Mouse (Mus musculus): ENCODE results near the gene Ccm2l.

The Ccm2l gene

DNA sequence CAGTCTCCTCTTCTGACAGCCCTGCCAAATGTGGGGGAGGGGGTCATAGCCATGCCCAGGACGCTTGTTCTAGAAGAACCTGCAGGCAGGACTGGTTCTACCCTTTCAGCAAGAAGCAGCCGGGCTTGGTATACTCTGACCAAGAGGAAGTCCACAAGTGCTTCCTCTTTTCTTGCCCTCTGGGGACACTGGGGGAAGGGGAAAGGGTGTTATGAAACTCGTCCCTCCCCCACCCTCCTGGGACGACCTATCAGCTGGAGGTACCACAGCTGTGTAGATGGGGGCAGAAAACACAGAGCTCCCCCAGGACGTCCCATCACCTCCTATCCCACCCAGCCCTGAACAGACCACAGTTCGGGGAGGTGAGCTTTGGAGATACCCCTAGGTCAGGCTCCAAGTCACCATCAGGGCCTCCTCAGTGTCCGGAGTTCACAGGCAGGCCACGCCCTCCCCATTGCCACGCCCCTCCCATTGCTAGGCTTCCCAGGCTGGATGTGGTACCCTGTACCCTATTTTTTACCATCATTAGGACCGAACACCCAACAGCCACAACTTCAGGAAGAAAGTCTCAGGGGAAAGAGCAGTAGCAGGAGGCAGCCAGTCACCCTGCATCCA is 24.9 kb downstream of the Ccm2l start:
- no peak for DNase-seq (ENCODE audit: low spot score)

DNA sequence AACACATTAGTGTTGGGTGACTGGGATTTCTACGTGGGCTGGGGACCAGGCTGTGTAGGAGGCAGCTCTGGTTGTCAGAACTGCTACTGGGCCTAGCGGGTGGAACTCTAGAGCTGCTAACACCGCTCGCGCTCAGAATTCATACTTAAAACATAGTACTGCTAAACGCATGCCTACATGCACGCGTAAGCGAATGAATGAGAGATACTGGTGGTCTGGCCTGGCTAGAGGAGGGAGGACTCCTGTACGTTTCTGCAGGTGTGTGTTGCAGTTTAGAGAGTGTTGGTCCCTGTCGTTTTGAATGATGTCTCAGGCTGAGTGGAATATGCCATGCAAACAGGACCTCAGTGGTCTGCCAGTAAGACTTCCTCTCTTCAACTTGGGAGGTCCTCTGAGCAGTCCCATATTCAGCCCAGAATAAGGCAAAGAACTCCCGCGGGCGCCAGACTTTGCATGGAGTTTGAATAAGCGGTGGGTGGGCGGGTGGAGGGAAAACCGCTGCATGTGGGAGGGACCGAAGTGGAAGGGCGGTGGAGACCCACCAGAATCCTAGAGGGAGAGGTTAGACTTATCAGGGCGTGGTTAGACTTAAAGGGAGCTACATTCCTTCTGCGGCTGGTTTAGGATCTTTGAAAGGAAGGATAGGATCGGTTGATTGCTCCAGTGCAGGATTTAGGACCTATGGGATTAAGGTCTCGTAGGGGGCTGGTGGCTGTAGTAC is 41.5 kb downstream of the Ccm2l start:
- no peak for DNase-seq (ENCODE audit: low spot score)

DNA sequence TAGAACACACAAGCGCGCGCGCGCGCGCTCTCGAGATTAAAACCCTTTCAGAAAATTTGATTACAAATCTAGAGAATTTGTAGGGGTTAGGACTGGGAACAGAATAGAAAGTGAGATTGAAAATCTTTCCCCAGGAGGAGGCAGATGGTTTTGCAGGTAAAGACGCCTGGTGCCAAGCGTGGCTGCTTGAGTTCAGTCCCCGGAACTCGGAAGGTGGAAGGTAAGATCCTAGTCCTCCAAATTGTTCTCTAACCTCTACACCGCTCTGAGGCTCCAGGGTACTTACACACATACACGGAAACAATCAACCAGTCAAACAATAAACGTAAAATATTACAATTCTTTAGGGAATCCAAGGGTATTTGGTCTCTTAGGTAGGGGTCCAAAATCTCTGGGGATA is 42.0 kb downstream of the Ccm2l start:
- DNase-seq (ENCODE audit: low spot score): no peak

- no peak for DNase-seq (ENCODE audit: low spot score)
Measured at GRCm38 (mm10) chr2:153108313-153109264, 42.8 kb downstream of the Ccm2l start, which contains the start of gene Hck. TSS of gene Hck (plus strand) at chr2:153108468.

- no peak for DNase-seq (ENCODE audit: low spot score)
Measured at GRCm38 (mm10) chr2:153109596-153109995, 43.8 kb downstream of the Ccm2l start.

DNA sequence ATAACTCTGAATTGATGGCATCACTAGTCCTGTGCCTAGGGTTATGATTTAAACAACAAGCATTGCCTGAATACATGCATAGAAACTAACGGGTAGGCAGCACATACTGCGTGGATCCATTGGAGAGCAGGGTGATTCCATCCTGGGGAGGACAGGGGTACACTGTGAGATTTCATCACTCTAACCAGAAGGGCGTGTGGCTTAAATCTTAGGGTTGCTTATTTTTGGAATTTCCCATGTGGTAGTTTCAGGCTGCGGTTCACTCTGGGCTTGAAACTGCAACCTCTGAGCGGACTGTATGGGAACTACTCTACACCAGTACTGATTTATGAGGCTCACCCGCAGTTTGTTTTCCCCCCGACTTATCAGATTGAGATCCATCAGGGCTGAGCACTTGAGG is 45.5 kb downstream of the Ccm2l start:
- DNase-seq (ENCODE audit: low spot score): no peak

DNA sequence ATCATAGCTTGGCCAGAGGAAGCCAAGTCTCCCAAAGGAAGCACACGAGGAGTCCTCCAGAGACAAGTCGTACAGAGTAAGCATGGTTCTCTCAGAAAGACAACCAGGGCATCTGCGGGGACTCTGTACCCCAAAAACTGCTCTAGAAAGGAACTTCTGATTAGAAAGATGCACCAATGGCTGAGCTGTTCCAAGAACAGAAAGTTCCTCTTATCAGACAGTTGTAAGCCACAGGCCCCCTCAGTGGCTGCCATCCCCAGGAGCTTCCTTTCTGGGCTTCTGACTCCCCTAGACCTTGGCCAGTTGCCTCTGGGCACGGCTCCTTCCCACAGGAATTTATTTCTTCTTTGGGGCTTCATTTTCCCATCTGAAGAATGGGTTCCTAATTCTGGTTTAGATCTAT is 49.9 kb downstream of the Ccm2l start:
- DNase-seq (ENCODE audit: low spot score): no peak

DNA sequence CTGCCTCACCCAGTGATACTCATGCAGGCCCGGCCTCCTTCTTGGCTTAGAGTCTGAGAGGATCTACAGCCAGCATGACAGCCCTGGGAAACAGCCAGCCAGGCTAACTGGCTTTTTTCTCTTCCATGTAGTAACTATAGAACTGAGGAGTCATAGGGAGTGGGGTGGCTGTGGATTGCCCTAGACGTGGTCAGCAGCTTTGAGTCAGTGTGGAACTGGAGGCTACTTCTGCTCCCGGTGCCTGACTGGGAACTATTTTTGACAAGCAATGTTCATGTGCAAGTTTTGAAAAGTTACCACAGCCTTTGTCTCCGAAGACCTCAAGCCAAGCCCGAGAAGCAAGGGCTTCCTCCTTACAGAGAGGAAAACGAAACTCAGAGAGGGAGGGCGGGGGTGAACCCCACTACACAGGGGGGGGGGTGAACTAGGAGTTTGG is 51.3 kb downstream of the Ccm2l start:
- no peak for DNase-seq (ENCODE audit: low spot score)

GRCm38 (mm10) chr2:153119488-153119887 is 53.7 kb downstream of the Ccm2l start:
- DNase-seq (ENCODE audit: low spot score): no peak

DNA sequence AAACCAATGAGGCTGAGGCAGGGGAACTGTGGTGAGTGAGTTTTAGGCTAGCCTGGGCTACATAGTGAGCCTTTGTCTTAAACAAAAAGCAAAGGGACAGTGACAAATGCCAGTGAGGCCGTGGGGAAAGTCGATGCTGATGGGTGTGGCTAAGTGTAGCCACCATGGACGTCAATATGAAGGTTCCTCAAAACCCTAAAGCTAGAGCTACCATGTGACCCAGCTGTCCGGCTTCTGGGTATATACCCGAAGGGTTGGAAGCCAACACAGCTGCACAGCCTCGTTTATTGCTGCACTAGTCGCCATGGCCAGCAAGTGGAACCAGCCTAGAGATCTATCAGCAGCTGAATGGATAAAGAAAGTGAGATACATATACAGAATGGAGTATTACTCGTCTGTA is 54.4 kb downstream of the Ccm2l start:
- DNase-seq (ENCODE audit: low spot score): no peak

GRCm38 (mm10) chr2:153121821-153122615 is 56.3 kb downstream of the Ccm2l start:
- no peak for DNase-seq (ENCODE audit: low spot score)

GRCm38 (mm10) chr2:153122701-153123100 is 56.9 kb downstream of the Ccm2l start:
- no peak for DNase-seq (ENCODE audit: low spot score)

- no peak for DNase-seq (ENCODE audit: low spot score)
Measured at GRCm38 (mm10) chr2:153125875-153126274, 60.1 kb downstream of the Ccm2l start.

DNA sequence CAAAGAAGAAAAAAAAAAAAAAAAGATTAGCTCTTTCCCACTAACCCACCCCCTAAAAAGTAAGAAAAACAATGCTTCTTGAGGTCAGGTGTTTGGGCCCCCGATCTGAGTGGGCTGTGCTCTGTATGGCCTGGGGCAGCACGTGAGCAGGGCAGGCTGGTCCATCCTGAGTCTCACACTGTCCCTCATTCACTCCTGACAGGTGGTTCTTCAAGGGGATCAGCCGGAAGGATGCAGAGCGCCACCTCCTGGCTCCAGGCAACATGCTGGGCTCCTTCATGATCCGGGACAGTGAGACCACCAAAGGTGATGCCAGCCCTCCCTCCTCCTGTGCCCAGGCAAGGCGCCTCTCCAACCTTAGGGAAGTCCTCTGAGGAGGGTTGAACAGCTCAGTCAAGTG is 65.3 kb downstream of the Ccm2l start:
- DNase-seq (ENCODE audit: low spot score): no peak

Data from layer of hippocampus, adult 9-10 months (tissue).